Mouse (Mus musculus): ENCODE measurements at regions not wholly inside any gene's neighbourhood (a gene's known extent, or its start where the extent isn't known, plus 50 kb on each side); places are given as distances from the start of the nearest gene placed in this dataset.

GRCm38 (mm10) chr2:167752805-167753556 is 63.4 kb upstream of the Tmem189 start:
- no peak for ATAC-seq

- ATAC-seq = no peak
Measured at GRCm38 (mm10) chr2:167751585-167751984, 62.0 kb upstream of the Tmem189 start.

GRCm38 (mm10) chr2:167748297-167748696 is 58.7 kb upstream of the Tmem189 start:
- no peak for ATAC-seq

GRCm38 (mm10) chr2:167747164-167747843 is 57.7 kb upstream of the Tmem189 start:
- ATAC-seq = no peak

DNA sequence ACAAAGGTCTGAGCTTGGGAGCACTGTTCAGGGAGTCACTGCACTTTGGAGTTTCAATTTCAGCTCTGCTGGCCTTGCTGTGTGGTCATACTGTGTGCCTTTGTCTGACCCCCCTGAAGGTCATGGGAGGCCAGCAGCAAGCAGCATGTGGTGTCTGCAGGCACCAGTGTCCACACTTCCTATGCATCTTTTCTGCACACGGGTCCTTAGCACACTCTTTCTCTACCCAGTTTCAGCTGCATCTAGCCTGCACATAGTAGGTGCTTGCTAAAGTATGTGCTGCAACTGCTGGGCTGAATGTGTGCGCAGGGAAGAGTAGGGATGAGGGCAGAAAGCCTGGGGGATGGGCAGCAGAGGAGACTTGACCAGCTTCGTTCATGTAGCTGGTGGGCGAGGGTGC is 56.7 kb upstream of the Tmem189 start:
- ATAC-seq = no peak

GRCm38 (mm10) chr2:167745409-167745808 is 55.8 kb upstream of the Tmem189 start:
- ATAC-seq = no peak

GRCm38 (mm10) chr2:167744080-167744479 is 54.5 kb upstream of the Tmem189 start:
- no peak for ATAC-seq

- ATAC-seq = peak; percentile 81
Measured at GRCm38 (mm10) chr2:167742479-167742878, 52.9 kb upstream of the Tmem189 start.

GRCm38 (mm10) chr2:167740516-167741189 is 51.0 kb upstream of the Tmem189 start:
- no peak for ATAC-seq
